ENCODE assay signal across 20 mouse cellular contexts in the genomic region with DNA sequence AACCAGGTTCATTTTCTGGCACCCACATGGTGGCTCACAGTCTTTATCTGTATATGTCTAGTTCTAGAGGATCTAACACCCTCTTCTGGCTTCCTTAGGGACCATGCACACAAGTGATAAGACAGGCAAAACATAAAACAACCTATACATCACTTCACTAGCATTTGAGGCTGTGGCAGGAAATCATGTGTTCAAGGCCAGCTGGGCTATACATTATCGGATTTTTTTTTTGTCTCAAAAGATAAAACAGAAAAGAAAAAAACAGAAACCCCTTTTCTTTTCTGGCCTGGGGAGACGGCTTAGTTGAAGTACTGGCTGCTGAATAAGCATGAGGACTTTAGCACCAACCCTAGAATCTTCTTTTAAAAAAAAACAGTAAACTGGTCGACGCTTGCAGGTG.
DNase-seq lines count a peak whose midpoint lies in the region; ATAC-seq and TF ChIP-seq lines count a peak whose summit lies in the region.
"Had no signal": no experiment of that assay in that cellular context is flagged by ENCODE, and none has a peak within 500 bp of the region (broad histone marks: within the 10 kb centered on the region; RNA-seq: fewer than 3 reads in every experiment).

No protein-coding gene starts in this region.

- no peak; the same call in 1 of the 2 replicates for TF ChIP-seq EP300 in liver, embryonic 14.5 days (IDR thresholded peaks at IDR 0.05; ENCODE audit: low read depth)

- no peak for TF ChIP-seq POLR2A in thymus, adult 2 months (IDR thresholded peaks at IDR 0.05; ENCODE audit: control insufficient read depth, extremely low read depth, insufficient read depth, low read length, poor library complexity)

- peaks cover 17% of the 10 kb centered on the region for H3K4me1 ChIP-seq in thymus, adult 2 months (replicated peaks; ENCODE audit: control insufficient read depth, insufficient read depth, low read length)
- peaks cover 6 to 19% of the 10 kb centered on the region in 2 experiments for H3K4me1 ChIP-seq in liver, embryonic 14.5 days (replicated peaks; ENCODE audit: control insufficient read depth in 2 of 2, insufficient read depth in 2 of 2, low read length in 1 of 2)
- H3K4me1 ChIP-seq: embryonic facial prominence, embryonic 15.5 days; forebrain, embryonic 15.5 days; hindbrain, embryonic 15.5 days had no signal

- no peaks in the 10 kb centered on the region for H3K27me3 ChIP-seq in thymus, adult 2 months (ENCODE audit: control insufficient read depth, insufficient read depth, low read length)
- no peaks in the 10 kb centered on the region for H3K27me3 ChIP-seq in liver, embryonic 14.5 days (ENCODE audit: control insufficient read depth, insufficient read depth, low read length)
- H3K27me3 ChIP-seq: embryonic facial prominence, embryonic 15.5 days; forebrain, embryonic 15.5 days; heart, embryonic 15.5 days; hindbrain, embryonic 15.5 days; lung, embryonic 15.5 days had no signal

- H3K9ac ChIP-seq in liver, embryonic 14.5 days (replicated peaks), result no peak overlapping the region
- H3K9ac ChIP-seq: embryonic facial prominence, embryonic 15.5 days; forebrain, embryonic 15.5 days; heart, embryonic 15.5 days; hindbrain, embryonic 15.5 days; lung, embryonic 15.5 days had no signal

- WGBS in thymus, adult 2 months, result 8% methylated on average over 4 of the region's 4 CpGs
- WGBS in liver, embryonic 14.5 days (ENCODE audit: insufficient replicate concordance), result 11% methylated on average over 4 of the region's 4 CpGs

- no peaks in the 10 kb centered on the region for H3K9me3 ChIP-seq in liver, embryonic 14.5 days (ENCODE audit: control insufficient read depth, low read length)
- H3K9me3 ChIP-seq: embryonic facial prominence, embryonic 15.5 days; forebrain, embryonic 15.5 days; heart, embryonic 15.5 days; hindbrain, embryonic 15.5 days; lung, embryonic 15.5 days had no signal

- no peak for TF ChIP-seq CTCF in thymus, adult 2 months (IDR thresholded peaks at IDR 0.05; ENCODE audit: borderline replicate concordance, control insufficient read depth, extremely low read depth, insufficient read depth, low read length, poor library complexity)
- no peak for TF ChIP-seq CTCF in liver, embryonic 14.5 days (IDR thresholded peaks at IDR 0.05; ENCODE audit: low read depth)

- ATAC-seq in liver, embryonic 14.5 days (ENCODE audit: insufficient read depth), result peak; percentile 50; the same call in 1 of the 2 replicates
- ATAC-seq: activated CD4-positive, CD25-positive, alpha-beta regulatory T cell, adult 4 months; forebrain, embryonic 15.5 days had no signal

- 0 out of 2 replicates have a peak overlapping the region, but pooled peaks have one; percentile 33 for H3K27ac ChIP-seq in thymus, adult 2 months (ENCODE audit: control insufficient read depth, insufficient read depth, low read length)
- no peak overlapping the region for H3K27ac ChIP-seq in liver, embryonic 14.5 days
- H3K27ac ChIP-seq: embryonic facial prominence, embryonic 15.5 days; forebrain, embryonic 15.5 days; heart, embryonic 15.5 days; hindbrain, embryonic 15.5 days; lung, embryonic 15.5 days; macrophage had no signal

- H3K4me3 ChIP-seq in thymus, adult 2 months (ENCODE audit: control insufficient read depth, insufficient read depth, low read length), result no peak overlapping the region
- H3K4me3 ChIP-seq in liver, embryonic 14.5 days (ENCODE audit: insufficient read depth in 1 of 2, low read depth in 2 of 2, low read length in 2 of 2), result no peak overlapping the region
- H3K4me3 ChIP-seq: embryonic facial prominence, embryonic 15.5 days; forebrain, embryonic 15.5 days; heart, embryonic 15.5 days; hindbrain, embryonic 15.5 days; lung, embryonic 15.5 days had no signal

- no peak for DNase-seq in thymus, adult 2 months
- no peak for DNase-seq in thymus, postnatal 25 days
- peak; percentile 84 for DNase-seq in MEL-GATA-1-ER (ENCODE audit: extremely low read depth, low read depth)
- no peak for DNase-seq in liver, embryonic 14.5 days (ENCODE audit: low read depth in 3 of 3, low spot score in 3 of 3)
- DNase-seq in layer of hippocampus, adult 18-20 months (ENCODE audit: low spot score in 2 of 2), result no peak
- no peak for DNase-seq in adrenal gland, adult 2 months
- DNase-seq in natural killer cell, adult 2 months (ENCODE audit: low spot score in 2 of 2), result no peak
- DNase-seq: adrenal gland, postnatal 10 days; cerebellum, adult 2 months; kidney, adult 9 months; kidney, postnatal 25 days; thymus, postnatal 4 days had no signal

- H3K36me3 ChIP-seq in thymus, adult 2 months (ENCODE audit: control insufficient read depth, insufficient read depth, low read length), result no peaks in the 10 kb centered on the region
- H3K36me3 ChIP-seq in liver, embryonic 14.5 days (replicated peaks; ENCODE audit: control insufficient read depth, insufficient read depth, low read depth), result no peaks in the 10 kb centered on the region
- H3K36me3 ChIP-seq: embryonic facial prominence, embryonic 15.5 days; heart, embryonic 15.5 days; lung, embryonic 15.5 days had no signal

- H3K4me2 ChIP-seq in liver, embryonic 14.5 days (ENCODE audit: low read depth), result no peak overlapping the region
- H3K4me2 ChIP-seq: embryonic facial prominence, embryonic 15.5 days; forebrain, embryonic 15.5 days; heart, embryonic 15.5 days; hindbrain, embryonic 15.5 days; lung, embryonic 15.5 days; midbrain, embryonic 11.5 days had no signal
